Mouse (Mus musculus): ENCODE data around the gene Cblb. TPM values are rescaled to one million over a fixed set of nuclear protein-coding genes. Genes with fewer than 3 reads are reported as not detected.

Gene Cblb
- polyA plus RNA-seq, 1 experiment from 2014 or later = 19.8 TPM

GRCm38 (mm10) chr16:52189103-52189502, 158.1 kb downstream of the Cblb start:
- no peaks in the 10 kb centered on the region for H3K4me1 ChIP-seq (ENCODE audit: insufficient read depth)

GRCm38 (mm10) chr16:52190714-52191113, 159.7 kb downstream of the Cblb start:
- DNase-seq = no peak
- TF ChIP-seq CTCF (IDR thresholded peaks at IDR 0.05; ENCODE audit: low read depth) = no peak
- Histone ChIP-seq H3K27ac (ENCODE audit: low read depth) (no peak overlapping the region), H3K4me3 (ENCODE audit: low read depth, low read length) (no peak overlapping the region), H3K36me3 (ENCODE audit: insufficient read depth) (peaks cover 45% of the 10 kb centered on the region), H3K27me3 (ENCODE audit: insufficient read depth, low read length) (no peaks in the 10 kb centered on the region), H3K9me3 (ENCODE audit: low read depth, low read length) (no peaks in the 10 kb centered on the region), H3K4me2 (no peak overlapping the region), H3K9ac (no peak overlapping the region), H3K4me1 (ENCODE audit: insufficient read depth) (no peaks in the 10 kb centered on the region)
- ATAC-seq (ENCODE audit: insufficient read depth) = no peak
- 82% methylated on average over 5 of the region's 5 CpGs for WGBS

More at GRCm38 (mm10) chr16:52189103-52189502, 158.1 kb downstream of the Cblb start:
- Histone ChIP-seq H3K4me3 (ENCODE audit: low read depth, low read length) (no peak overlapping the region), H3K36me3 (ENCODE audit: insufficient read depth) (peaks cover 44% of the 10 kb centered on the region), H3K9me3 (ENCODE audit: low read depth, low read length) (no peaks in the 10 kb centered on the region), H3K9ac (no peak overlapping the region), H3K27ac (ENCODE audit: low read depth) (no peak overlapping the region), H3K27me3 (ENCODE audit: insufficient read depth, low read length) (no peaks in the 10 kb centered on the region), H3K4me2 (no peak overlapping the region)
- peak; percentile 48 for TF ChIP-seq CTCF (IDR thresholded peaks at IDR 0.05; ENCODE audit: low read depth)
- ATAC-seq (ENCODE audit: insufficient read depth) (no peak), DNase-seq (no peak)
- 72% methylated on average over 1 of the region's 2 CpGs for WGBS

GRCm38 (mm10) chr16:52194040-52194439, 163.0 kb downstream of the Cblb start:
- ATAC-seq (ENCODE audit: insufficient read depth) = no peak
- Histone ChIP-seq H3K36me3 (ENCODE audit: insufficient read depth) (peaks cover 43% of the 10 kb centered on the region), H3K9ac (no peak overlapping the region), H3K4me2 (no peak overlapping the region), H3K27ac (ENCODE audit: low read depth) (no peak overlapping the region), H3K9me3 (ENCODE audit: low read depth, low read length) (no peaks in the 10 kb centered on the region), H3K4me3 (ENCODE audit: low read depth, low read length) (no peak overlapping the region), H3K4me1 (ENCODE audit: insufficient read depth) (no peaks in the 10 kb centered on the region), H3K27me3 (ENCODE audit: insufficient read depth, low read length) (no peaks in the 10 kb centered on the region)
- no peak for DNase-seq
- 96% methylated on average over 5 of the region's 5 CpGs for WGBS
- no peak for TF ChIP-seq CTCF (IDR thresholded peaks at IDR 0.05; ENCODE audit: low read depth)

GRCm38 (mm10) chr16:52194866-52195265, 163.8 kb downstream of the Cblb start:
- no peak for DNase-seq
- H3K4me1 ChIP-seq (ENCODE audit: insufficient read depth) = no peaks in the 10 kb centered on the region

GRCm38 (mm10) chr16:52200107-52200506, 169.1 kb downstream of the Cblb start:
- H3K27me3 ChIP-seq (ENCODE audit: insufficient read depth, low read length) = no peaks in the 10 kb centered on the region
- H3K27ac ChIP-seq (ENCODE audit: low read depth) = no peak overlapping the region
- no peak overlapping the region for H3K9ac ChIP-seq
- H3K9me3 ChIP-seq (ENCODE audit: low read depth, low read length) = no peaks in the 10 kb centered on the region
- H3K4me2 ChIP-seq = no peak overlapping the region
- H3K4me1 ChIP-seq (ENCODE audit: insufficient read depth) = no peaks in the 10 kb centered on the region
- no peak for ATAC-seq (ENCODE audit: insufficient read depth)
- no peak overlapping the region for H3K4me3 ChIP-seq (ENCODE audit: low read depth, low read length)
- DNase-seq = no peak
- H3K36me3 ChIP-seq (ENCODE audit: insufficient read depth) = peaks cover 22% of the 10 kb centered on the region
- WGBS = 81% methylated on average over 7 of the region's 7 CpGs
- TF ChIP-seq CTCF (IDR thresholded peaks at IDR 0.05; ENCODE audit: low read depth) = no peak

More at GRCm38 (mm10) chr16:52194866-52195265, 163.8 kb downstream of the Cblb start:
- no peak for ATAC-seq (ENCODE audit: insufficient read depth)
- no peaks in the 10 kb centered on the region for H3K27me3 ChIP-seq (ENCODE audit: insufficient read depth, low read length)
- WGBS = 85% methylated on average over 3 of the region's 3 CpGs
- H3K4me2 ChIP-seq = no peak overlapping the region
- no peak for TF ChIP-seq CTCF (IDR thresholded peaks at IDR 0.05; ENCODE audit: low read depth)
- H3K27ac ChIP-seq (ENCODE audit: low read depth) = no peak overlapping the region
- H3K36me3 ChIP-seq (ENCODE audit: insufficient read depth) = peaks cover 36% of the 10 kb centered on the region
- no peak overlapping the region for H3K4me3 ChIP-seq (ENCODE audit: low read depth, low read length)
- H3K9me3 ChIP-seq (ENCODE audit: low read depth, low read length) = no peaks in the 10 kb centered on the region
- H3K9ac ChIP-seq = no peak overlapping the region

GRCm38 (mm10) chr16:52210844-52211606, 180.0 kb downstream of the Cblb start:
- DNase-seq = peak; percentile 28
- no peak for TF ChIP-seq CTCF (IDR thresholded peaks at IDR 0.05; ENCODE audit: low read depth)
- 63% methylated on average over 8 of the region's 8 CpGs for WGBS
- Histone ChIP-seq H3K9me3 (ENCODE audit: low read depth, low read length) (no peaks in the 10 kb centered on the region), H3K4me1 (ENCODE audit: insufficient read depth) (no peaks in the 10 kb centered on the region), H3K36me3 (ENCODE audit: insufficient read depth) (0 out of 2 replicates have a peak, but pooled peaks cover under 1% of the 10 kb centered on the region), H3K27me3 (ENCODE audit: insufficient read depth, low read length) (no peaks in the 10 kb centered on the region), H3K9ac (no peak overlapping the region), H3K27ac (ENCODE audit: low read depth) (0 out of 2 replicates have a peak overlapping the region, but pooled peaks have one; percentile 3), H3K4me2 (no peak overlapping the region), H3K4me3 (ENCODE audit: low read depth, low read length) (no peak overlapping the region)
- peak; percentile 80 for ATAC-seq (ENCODE audit: insufficient read depth)

- no peak overlapping the region for H3K4me2 ChIP-seq
- no peaks in the 10 kb centered on the region for H3K27me3 ChIP-seq (ENCODE audit: insufficient read depth, low read length)
- H3K4me3 ChIP-seq (ENCODE audit: low read depth, low read length) = no peak overlapping the region
- DNase-seq (peak; percentile 71), ATAC-seq (ENCODE audit: insufficient read depth) (no peak)
- no peak overlapping the region for H3K9ac ChIP-seq
- 14% methylated on average over 2 of the region's 2 CpGs for WGBS
- H3K27ac ChIP-seq (ENCODE audit: low read depth) = no peak overlapping the region
- no peaks in the 10 kb centered on the region for H3K9me3 ChIP-seq (ENCODE audit: low read depth, low read length)
- H3K4me1 ChIP-seq (ENCODE audit: insufficient read depth) = no peaks in the 10 kb centered on the region
- no peaks in the 10 kb centered on the region for H3K36me3 ChIP-seq (ENCODE audit: insufficient read depth)
- TF ChIP-seq CTCF (IDR thresholded peaks at IDR 0.05; ENCODE audit: low read depth) = peak; percentile 75
These were observed 188.0 kb downstream of the Cblb start for GRCm38 (mm10) chr16:52219069-52219468.

Data from lung, embryonic 14.5 days (tissue).